Mouse (Mus musculus): ENCODE measurements around the gene Fam214a. TPM values are rescaled to one million over a fixed set of nuclear protein-coding genes. Genes with fewer than 3 reads are reported as not detected.

Gene Fam214a
- polyA plus RNA-seq, 1 experiment from 2014 or later, result 10.3 TPM

DNA sequence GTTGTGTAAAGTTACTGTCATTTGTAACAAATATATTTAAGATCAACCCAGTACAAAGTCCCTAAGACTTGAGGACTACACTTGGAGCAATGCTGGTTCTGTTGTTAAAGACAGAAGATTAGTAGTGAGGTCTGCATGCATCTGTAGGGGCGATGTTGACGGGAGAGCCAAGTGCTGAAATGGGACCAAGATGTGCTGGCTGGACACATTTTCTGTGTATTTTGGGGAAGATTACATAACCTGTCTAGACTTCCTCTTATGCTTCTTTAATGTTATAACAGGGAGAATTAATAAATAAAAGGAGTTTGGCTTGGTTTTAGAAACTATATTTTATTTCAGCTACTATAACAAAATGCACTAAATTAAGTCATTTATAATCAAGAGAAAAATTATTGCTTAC lies 37.3 kb downstream of the Fam214a start:
- 90% methylated on average over 2 of the region's 2 CpGs for WGBS
- no peaks in the 10 kb centered on the region for H3K27me3 ChIP-seq (ENCODE audit: poor library complexity, severe bottlenecking)
- DNase-seq (ENCODE audit: extremely low spot score, low spot score), result no peak
- no peak overlapping the region for H3K27ac ChIP-seq
- no peak overlapping the region for H3K4me3 ChIP-seq
- H3K4me1 ChIP-seq, result peaks cover 24% of the 10 kb centered on the region
- H3K36me3 ChIP-seq (replicated peaks), result no peaks in the 10 kb centered on the region
- H3K9me3 ChIP-seq, result no peaks in the 10 kb centered on the region

DNA sequence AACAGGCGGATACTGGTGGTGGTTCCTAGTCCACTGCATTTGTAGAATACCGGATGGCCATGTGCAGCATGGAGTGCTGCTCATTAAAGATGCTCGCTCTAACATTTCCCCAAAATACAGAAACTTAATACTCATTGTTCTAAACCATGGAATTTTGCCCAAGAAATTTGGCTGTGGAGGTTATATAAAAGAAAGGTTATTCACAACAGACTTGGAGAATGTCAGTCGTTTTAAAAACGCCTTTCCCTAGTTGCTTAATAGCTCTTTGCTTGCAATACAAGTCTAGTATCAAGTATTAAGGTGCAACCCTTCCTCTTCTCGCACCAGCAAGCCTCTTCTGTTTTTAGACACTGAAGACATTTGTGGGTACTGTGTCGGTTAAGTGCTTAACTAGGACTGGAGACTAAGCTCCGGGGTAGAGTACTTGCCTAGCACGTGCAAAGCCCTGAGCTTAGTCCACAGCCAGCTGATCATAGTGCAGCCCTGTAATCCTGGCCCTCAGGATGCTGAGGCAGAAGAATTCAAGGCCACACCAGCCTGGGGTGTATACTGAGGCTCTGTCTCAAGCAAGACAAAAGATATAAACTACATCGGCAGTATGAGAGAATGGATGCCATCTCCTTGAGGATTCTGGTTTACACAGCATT lies 42.0 kb downstream of the Fam214a start:
- no peak for DNase-seq (ENCODE audit: extremely low spot score, low spot score)
- Histone ChIP-seq H3K27me3 (ENCODE audit: poor library complexity, severe bottlenecking) (no peaks in the 10 kb centered on the region), H3K9me3 (no peaks in the 10 kb centered on the region), H3K27ac (no peak overlapping the region), H3K36me3 (replicated peaks) (no peaks in the 10 kb centered on the region), H3K4me1 (no peaks in the 10 kb centered on the region), H3K4me3 (no peak overlapping the region)
- 87% methylated on average over 10 of the region's 10 CpGs for WGBS

DNA sequence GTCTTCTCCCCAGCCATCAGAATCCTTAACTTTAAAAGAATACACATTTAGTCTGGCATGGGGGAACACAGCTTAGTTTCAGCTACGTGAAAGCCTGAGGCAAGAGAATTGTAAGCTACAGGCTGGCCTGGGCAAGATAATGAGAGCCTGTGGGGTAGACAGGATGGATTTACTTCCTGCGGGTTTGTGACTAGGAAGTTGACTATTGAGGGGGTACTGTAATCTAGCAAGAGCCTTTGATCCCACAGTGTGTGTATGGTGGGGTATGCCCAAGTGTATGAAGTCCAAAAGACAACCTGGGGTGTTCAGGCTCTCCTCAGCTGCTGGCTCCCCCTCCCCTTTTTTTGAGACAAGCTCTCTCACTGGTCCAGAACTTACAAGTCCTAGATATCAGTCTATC lies 43.7 kb downstream of the Fam214a start:
- peaks cover 4% of the 10 kb centered on the region; the same call in 1 of the 2 replicates for H3K36me3 ChIP-seq (replicated peaks)
- no peak overlapping the region for H3K4me3 ChIP-seq
- 51% methylated on average over 2 of the region's 2 CpGs for whole genome bisulfite sequencing
- H3K27me3 ChIP-seq (ENCODE audit: poor library complexity, severe bottlenecking), result no peaks in the 10 kb centered on the region
- H3K4me1 ChIP-seq, result no peaks in the 10 kb centered on the region
- no peaks in the 10 kb centered on the region for H3K9me3 ChIP-seq
- DNase-seq (ENCODE audit: extremely low spot score, low spot score), result no peak
- no peak overlapping the region for H3K27ac ChIP-seq

DNA sequence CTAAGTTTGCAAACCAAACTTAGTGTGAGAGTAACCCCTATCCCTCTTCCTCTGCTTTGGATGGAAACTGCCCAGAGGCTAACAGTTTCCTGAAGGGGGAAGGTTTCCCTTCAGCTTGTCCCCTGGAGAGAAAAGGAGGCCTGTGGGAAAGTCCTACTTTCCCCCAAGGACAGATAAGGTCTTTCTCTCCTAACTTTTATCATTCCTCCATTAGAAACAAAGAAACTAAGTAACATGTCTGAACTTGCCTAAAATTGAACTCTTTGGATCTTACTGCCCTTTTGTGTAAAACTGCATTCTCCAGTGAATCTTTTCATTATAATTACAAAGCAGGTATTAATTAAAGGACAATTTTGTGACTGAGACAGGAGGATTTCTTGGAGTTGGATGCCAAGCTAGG lies 45.3 kb downstream of the Fam214a start:
- Histone ChIP-seq H3K27me3 (ENCODE audit: poor library complexity, severe bottlenecking) (no peaks in the 10 kb centered on the region), H3K4me1 (no peaks in the 10 kb centered on the region), H3K36me3 (replicated peaks) (peaks cover 4% of the 10 kb centered on the region; the same call in 1 of the 2 replicates), H3K4me3 (no peak overlapping the region), H3K9me3 (no peaks in the 10 kb centered on the region), H3K27ac (no peak overlapping the region)
- DNase-seq (ENCODE audit: extremely low spot score, low spot score), result no peak

DNA sequence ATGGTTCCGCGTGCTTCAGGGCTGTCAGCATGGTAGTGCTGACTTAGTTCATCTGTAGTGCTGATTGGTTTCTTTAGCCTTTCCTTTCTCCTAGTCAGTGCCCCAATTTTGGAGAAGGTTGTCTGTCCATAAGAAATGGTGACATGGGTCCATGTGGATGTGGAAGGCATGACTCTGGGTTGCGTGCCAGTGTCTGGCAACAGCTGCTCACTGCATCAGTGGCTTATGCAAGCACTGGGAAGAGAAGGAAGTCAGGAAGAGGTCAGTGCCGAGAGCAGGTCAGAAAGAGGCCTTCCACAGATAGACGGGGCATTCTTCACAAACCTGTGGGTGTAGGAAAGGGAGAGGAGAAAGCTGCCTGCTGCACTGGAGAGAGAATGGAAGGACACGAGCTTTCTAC lies 48.3 kb downstream of the Fam214a start:
- H3K4me1 ChIP-seq, result no peaks in the 10 kb centered on the region
- no peaks in the 10 kb centered on the region for H3K9me3 ChIP-seq
- H3K27ac ChIP-seq, result no peak overlapping the region
- H3K36me3 ChIP-seq (replicated peaks), result peaks cover 4% of the 10 kb centered on the region; the same call in 1 of the 2 replicates
- no peaks in the 10 kb centered on the region for H3K27me3 ChIP-seq (ENCODE audit: poor library complexity, severe bottlenecking)
- 92% methylated on average over 6 of the region's 6 CpGs for WGBS
- H3K4me3 ChIP-seq, result no peak overlapping the region
- DNase-seq (ENCODE audit: extremely low spot score, low spot score), result no peak

DNA sequence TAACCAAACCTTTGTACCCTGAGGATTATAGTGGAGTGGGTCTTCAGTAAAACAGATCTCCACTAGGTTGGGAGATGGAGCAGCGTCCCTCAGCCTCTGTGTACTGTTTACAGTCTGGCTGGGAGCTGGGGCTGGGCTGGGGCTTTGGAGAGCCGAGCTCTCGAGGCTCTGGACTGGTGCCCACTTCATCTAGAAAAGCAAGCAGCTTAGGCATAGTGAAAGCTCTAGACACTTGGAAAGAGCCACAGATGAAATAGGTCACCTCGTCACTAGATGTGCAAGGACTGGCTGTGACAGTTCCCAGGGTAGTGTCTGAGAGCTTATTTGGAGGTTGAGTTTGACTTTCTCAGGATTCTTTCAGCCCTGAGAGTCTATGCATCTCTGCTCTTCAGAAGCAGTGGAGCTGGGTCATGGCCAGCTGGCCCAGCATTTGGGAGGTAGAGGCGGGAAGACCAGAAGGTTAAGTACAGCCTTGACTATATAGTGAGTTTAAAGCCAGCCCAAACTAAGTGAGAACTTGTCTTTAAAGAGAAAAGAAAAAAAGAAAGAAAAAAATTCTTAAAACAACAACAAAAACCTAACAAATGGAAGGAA lies 49.0 kb downstream of the Fam214a start:
- Histone ChIP-seq H3K27ac (no peak overlapping the region), H3K4me1 (no peaks in the 10 kb centered on the region), H3K9me3 (no peaks in the 10 kb centered on the region), H3K36me3 (replicated peaks) (peaks cover 7% of the 10 kb centered on the region), H3K4me3 (no peak overlapping the region), H3K27me3 (ENCODE audit: poor library complexity, severe bottlenecking) (no peaks in the 10 kb centered on the region)
- WGBS, result 87% methylated on average over 5 of the region's 5 CpGs
- DNase-seq (ENCODE audit: extremely low spot score, low spot score), result no peak

DNA sequence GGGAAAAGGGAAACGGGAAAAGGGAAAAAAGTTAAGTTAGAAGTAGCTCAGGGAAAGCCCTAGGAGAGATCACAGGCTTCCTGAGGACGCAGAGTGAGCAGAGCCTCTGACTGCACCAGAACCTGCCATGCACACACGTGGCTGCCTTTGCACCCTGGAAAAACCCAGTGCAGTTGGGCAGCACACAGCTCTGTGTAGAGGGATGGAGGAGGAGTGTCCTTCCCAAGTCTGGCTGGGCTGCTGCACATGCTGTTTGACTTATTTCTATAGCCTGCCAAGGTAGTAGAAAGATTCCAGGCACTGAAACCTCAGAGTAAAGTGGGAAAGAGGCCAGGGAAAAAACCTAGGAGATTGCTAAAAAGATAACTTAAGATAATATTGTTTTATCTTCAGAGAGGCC lies 49.6 kb downstream of the Fam214a start:
- Histone ChIP-seq H3K36me3 (replicated peaks) (peaks cover 7% of the 10 kb centered on the region), H3K4me1 (no peaks in the 10 kb centered on the region), H3K27ac (no peak overlapping the region), H3K4me3 (no peak overlapping the region), H3K27me3 (ENCODE audit: poor library complexity, severe bottlenecking) (no peaks in the 10 kb centered on the region), H3K9me3 (no peaks in the 10 kb centered on the region)
- no peak for DNase-seq (ENCODE audit: extremely low spot score, low spot score)
- 80% methylated on average over 3 of the region's 3 CpGs for WGBS

DNA sequence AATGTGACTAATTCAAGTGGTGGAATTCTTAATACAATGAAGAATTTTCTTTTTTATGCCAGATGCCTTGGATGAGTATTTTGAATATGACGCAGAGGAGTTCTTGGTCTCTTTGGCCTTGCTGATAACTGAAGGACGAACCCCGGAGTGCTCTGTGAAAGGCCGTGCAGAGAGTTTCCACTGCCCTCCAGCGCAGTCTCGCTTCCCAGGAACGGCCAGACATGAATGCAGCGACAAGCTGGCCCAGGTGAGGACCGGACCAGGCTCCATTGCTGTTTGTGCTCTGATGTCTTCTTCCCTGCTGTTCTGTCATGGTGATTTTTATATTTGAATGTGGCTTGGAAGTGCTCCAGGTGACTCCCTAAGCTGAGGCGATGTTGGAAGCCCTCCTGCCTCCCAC lies 51.5 kb downstream of the Fam214a start:
- Histone ChIP-seq H3K27me3 (ENCODE audit: poor library complexity, severe bottlenecking) (no peaks in the 10 kb centered on the region), H3K9me3 (no peaks in the 10 kb centered on the region), H3K4me1 (no peaks in the 10 kb centered on the region; the same call in 1 of the 2 replicates), H3K36me3 (replicated peaks) (peaks cover 11% of the 10 kb centered on the region), H3K4me3 (no peak overlapping the region), H3K27ac (no peak overlapping the region)
- no peak for DNase-seq (ENCODE audit: extremely low spot score, low spot score)
- WGBS, result 93% methylated on average over 10 of the region's 10 CpGs

DNA sequence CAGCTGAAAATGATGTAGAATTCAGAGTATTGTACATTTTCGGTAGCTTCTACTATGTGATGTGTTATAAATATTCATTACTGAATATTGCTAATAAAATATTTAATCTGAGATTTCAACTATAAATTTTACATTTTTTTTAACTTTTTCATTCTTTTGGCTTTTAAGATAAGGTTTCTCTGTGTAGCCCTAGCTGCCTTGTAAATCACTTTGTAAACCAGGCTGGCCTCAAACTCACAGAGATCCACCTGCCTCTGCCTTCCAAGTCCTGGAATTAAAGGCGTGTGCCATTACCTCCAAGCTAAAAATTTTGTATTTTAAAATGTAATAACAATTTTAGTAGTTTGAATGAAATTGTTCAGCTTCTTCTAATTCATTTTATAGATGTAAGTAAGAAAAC lies 63.9 kb downstream of the Fam214a start:
- WGBS, result 94% methylated on average over 2 of the region's 2 CpGs
- H3K4me3 ChIP-seq, result no peak overlapping the region
- H3K27ac ChIP-seq, result no peak overlapping the region
- H3K9me3 ChIP-seq, result no peaks in the 10 kb centered on the region
- H3K27me3 ChIP-seq (ENCODE audit: poor library complexity, severe bottlenecking), result no peaks in the 10 kb centered on the region
- no peak for DNase-seq (ENCODE audit: extremely low spot score, low spot score)
- no peaks in the 10 kb centered on the region for H3K4me1 ChIP-seq
- H3K36me3 ChIP-seq (replicated peaks), result peaks cover 15% of the 10 kb centered on the region

DNA sequence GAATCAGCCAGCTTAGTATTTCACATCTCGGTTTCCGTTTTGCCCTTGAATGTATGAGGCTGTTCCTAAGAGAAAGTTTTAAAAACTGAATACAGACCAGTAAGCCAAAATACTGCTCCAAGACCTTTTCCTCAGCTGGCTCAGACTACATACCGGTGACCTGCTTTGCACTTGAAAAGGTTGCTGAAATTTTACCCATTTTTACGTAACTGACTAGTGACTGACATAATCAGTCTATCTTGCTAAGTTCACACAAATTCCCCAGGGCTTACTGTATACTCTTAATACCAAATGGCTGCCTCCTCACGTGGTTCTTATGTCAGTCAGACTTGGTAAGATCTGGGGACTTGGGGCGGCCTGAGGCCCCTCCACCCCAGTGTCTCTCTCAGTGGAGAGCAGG lies 66.5 kb downstream of the Fam214a start:
- Histone ChIP-seq H3K4me3 (no peak overlapping the region), H3K9me3 (no peaks in the 10 kb centered on the region), H3K4me1 (no peaks in the 10 kb centered on the region), H3K36me3 (replicated peaks) (peaks cover 15% of the 10 kb centered on the region), H3K27ac (no peak overlapping the region), H3K27me3 (ENCODE audit: poor library complexity, severe bottlenecking) (no peaks in the 10 kb centered on the region)
- WGBS, result 89% methylated on average over 6 of the region's 6 CpGs
- DNase-seq (ENCODE audit: extremely low spot score, low spot score), result no peak

DNA sequence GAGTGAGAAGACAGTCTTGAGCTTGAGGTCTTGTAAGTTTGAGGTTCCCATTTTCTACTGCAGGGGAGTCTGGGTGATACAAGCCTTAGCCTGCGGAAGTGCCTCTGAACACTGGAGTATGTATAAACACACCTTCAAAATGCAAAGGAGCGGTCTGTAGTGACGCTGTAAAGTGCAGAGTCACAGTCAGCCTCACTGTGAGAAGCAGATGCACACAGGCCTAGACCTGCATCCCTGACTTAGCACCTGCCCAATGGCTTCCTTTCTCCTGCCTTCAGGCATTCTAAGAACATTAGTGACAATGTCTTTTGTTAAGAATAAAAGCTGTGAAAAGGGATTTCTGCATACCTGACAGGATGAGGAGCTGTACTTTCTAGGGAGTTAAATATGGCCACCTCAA lies 66.9 kb downstream of the Fam214a start:
- Histone ChIP-seq H3K4me1 (no peaks in the 10 kb centered on the region), H3K4me3 (no peak overlapping the region), H3K27me3 (ENCODE audit: poor library complexity, severe bottlenecking) (no peaks in the 10 kb centered on the region), H3K36me3 (replicated peaks) (peaks cover 15% of the 10 kb centered on the region), H3K27ac (no peak overlapping the region), H3K9me3 (no peaks in the 10 kb centered on the region)
- 88% methylated on average over 3 of the region's 3 CpGs for WGBS
- no peak for DNase-seq (ENCODE audit: extremely low spot score, low spot score)

DNA sequence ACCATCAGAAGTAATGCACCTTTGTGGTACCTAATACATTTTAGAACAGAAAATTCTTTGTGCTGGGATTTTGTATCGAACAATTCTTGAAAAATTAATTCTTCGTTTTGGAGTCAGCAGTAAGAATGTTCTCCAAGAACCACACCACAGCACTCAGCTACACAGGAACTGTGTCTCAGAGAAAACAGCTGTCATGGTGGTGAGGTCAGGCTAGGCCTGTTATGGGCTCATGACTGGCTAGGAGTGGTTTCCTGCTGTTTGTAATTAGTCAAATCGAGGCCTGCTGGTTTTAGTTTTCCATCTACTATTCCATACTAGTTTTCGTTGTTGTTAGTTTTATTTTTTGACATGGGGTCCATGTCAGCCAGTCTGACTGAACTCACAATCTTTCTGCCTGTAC lies 67.9 kb downstream of the Fam214a start:
- WGBS, result 75% methylated on average over 4 of the region's 4 CpGs
- no peaks in the 10 kb centered on the region for H3K4me1 ChIP-seq
- peaks cover 16% of the 10 kb centered on the region for H3K36me3 ChIP-seq (replicated peaks)
- no peaks in the 10 kb centered on the region for H3K27me3 ChIP-seq (ENCODE audit: poor library complexity, severe bottlenecking)
- H3K27ac ChIP-seq, result no peak overlapping the region
- no peak overlapping the region for H3K4me3 ChIP-seq
- DNase-seq (ENCODE audit: extremely low spot score, low spot score), result no peak
- no peaks in the 10 kb centered on the region for H3K9me3 ChIP-seq

DNA sequence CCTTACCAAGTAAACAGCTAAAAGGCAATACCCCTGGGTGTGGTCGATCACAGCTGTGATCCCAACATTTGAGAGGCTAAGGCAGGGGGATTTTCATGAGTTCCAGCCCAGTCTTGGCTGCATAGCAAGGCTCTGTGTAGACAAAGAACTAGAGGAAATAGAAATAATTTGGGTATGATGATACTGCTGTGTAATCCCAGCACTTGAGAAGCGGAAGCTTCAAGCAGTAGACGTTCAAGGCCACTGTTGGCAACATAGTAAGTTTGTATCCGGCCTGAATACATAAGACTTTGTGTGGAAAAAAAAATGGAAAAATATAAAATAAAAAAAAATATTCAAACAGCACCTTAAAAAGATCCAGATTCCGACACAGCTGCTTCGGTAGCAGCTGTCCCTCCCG lies 69.9 kb downstream of the Fam214a start:
- Histone ChIP-seq H3K27ac (no peak overlapping the region), H3K4me3 (no peak overlapping the region), H3K4me1 (no peaks in the 10 kb centered on the region), H3K9me3 (no peaks in the 10 kb centered on the region), H3K36me3 (replicated peaks) (peaks cover 17% of the 10 kb centered on the region), H3K27me3 (ENCODE audit: poor library complexity, severe bottlenecking) (no peaks in the 10 kb centered on the region)
- 90% methylated on average over 7 of the region's 7 CpGs for WGBS
- DNase-seq (ENCODE audit: extremely low spot score, low spot score), result no peak

Measured in forebrain, embryonic 10.5 days (tissue).